Mouse (Mus musculus) monocyte, adult 2 months (primary cell): ENCODE results near the gene Tm6sf1.

Experiments used
- DNase-seq, 2 experiments: peaks; one replicate each; pipeline ENCODE4 v3.0.0; 2022; ENCODE audit warnings: low spot score in 2 of 2, low read depth in 1 of 2

Gene Tm6sf1

DNA sequence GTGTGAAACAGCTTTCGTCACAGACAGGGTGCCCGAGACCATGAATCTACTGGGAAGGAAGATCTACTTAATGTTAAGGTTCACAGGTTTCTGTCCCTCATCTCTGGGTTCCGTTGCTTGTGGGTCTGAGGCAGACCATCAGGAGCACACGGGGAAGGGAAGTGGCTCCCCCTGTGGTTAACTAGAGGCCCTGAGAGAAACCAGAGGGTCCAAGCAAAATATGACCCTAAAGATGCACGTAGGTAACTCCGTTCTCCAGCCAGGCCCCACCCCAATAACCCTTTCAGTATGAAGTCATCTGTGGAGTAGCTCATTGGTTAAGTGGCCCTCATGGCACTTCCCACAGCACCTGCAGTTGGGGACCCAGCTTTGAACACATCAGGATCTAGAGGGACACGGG, 9.2 kb upstream of the Tm6sf1 start:
- no peak for DNase-seq

DNA sequence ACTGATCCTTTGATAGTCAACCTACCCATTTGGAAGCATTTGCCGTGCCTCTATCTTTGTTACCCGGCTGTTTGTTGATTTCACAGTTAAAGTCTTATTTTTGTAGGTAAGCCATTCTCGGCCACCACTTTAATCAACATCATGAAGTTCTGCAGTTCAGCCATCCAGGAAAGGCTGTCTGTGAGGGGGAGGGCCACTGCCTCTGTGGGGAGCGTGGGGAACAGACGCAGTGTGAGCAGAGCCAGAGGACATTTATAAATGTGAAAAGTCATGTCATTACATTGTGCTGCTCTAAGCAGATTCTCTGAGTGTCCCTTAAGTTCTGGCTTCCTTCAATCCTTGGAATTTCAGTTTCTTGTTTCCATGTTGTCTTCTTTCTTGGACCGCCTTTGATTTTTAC, 8.6 kb upstream of the Tm6sf1 start:
- no peak for DNase-seq

DNA sequence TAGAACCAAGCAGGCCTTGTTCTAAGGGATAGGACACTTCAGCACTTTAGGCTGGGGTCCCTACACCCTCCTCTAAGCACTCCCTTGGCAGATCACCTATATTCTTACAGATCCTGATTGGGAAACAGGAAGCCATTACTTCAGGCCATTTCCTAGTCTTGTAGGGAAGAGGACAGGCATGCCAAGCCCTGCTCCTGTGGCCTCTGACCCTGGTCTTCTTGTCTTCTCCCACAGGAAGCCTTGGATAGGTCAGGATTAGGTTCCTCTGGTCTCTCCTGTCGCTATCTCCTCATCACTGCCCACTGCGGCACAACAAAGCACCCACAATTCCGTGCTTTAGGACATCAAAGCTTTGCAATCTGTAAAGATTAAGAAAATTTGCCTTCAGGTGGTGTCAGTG, 7.1 kb upstream of the Tm6sf1 start:
- DNase-seq, result no peak

DNA sequence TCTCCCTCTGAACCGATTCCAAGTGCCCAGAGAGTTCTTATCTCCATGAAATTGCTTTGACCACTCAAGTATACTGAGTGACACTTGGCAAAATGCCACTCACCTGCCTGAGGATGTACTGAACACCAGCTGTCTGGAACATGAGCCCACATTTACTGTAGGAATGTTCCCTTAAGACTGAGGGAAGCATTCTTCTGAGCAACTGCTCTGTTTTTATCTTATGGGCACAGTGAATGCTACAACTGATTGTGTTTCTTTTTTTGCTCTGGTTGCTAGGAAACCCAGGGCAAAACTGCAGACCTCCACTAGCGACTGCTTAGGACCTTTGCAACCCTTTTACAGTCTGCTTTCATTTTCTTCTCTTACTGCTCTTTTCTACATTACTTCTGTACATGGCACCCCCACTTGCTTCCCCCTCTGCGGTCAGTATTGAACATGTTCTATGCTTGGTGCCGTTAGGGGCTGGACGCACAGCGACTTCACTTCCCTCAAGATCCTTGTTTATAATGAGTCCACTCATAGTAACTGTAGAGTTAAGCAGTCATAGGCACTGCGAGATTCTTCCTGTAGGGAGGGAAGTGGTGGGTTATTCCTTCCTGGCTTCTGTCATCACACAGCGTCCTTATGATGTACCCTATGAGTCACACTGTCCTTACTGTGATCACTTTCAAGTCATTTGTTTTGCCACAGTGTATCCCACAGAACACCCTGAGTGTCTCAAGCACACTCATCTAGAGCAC, 4.1 kb upstream of the Tm6sf1 start:
- peak; percentile 48 to 54 for DNase-seq

GRCm38 (mm10) chr7:81855694-81856093, 3.1 kb upstream of the Tm6sf1 start, which contains the start of gene Gm10160:
Gm10160 (minus strand) TSS chr7:81855794.
- no peak for DNase-seq

DNA sequence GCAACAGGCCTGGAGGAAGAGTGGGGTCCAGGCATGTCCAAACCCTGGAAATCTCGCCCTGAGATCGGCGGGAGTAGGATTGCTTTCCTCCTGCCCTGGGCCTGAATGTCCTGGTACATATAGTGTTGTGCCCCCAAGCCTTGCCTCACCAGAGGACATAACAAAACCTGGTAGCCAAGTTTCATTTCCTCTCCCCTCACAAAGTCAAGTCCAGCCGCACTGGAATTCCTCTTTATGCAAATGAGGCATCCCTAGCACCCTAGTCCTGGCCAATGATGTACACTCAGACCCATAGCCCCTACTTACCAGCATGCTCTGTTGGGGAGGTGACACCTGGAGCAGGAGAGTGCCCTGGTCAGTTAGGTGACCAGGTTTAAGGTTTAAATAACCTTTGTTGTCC, 2.6 kb upstream of the Tm6sf1 start:
- DNase-seq, result peak; percentile 28 to 37

GRCm38 (mm10) chr7:81858236-81858635, 565 bp upstream of the Tm6sf1 start:
- DNase-seq, result no peak

- peak; percentile 49 to 68 for DNase-seq
Measured at GRCm38 (mm10) chr7:81860071-81860470, 1.3 kb downstream of the Tm6sf1 start.

- no peak for DNase-seq
Measured at GRCm38 (mm10) chr7:81860996-81861395, 2.2 kb downstream of the Tm6sf1 start.

DNA sequence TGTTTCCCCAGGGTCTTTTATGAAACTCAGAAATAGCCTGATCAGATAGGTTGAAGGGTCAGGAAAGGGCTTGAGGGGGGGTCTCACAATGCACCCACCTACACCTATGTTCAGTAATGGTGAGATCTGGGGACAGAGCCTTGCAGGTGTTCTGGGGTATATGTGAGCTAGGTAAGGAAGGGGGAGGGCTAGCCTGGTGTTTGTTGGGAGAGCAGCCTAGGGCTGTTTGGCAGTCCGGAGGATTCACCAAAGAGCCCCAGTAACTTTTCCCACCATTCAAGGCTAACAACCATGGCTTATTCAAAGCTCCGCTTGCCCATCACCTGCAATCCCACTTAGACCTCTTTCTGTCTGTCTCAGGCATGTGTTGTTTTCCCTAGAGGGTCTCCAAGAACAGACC, 2.7 kb downstream of the Tm6sf1 start:
- no peak for DNase-seq

GRCm38 (mm10) chr7:81861921-81862320, 3.1 kb downstream of the Tm6sf1 start:
- no peak for DNase-seq

GRCm38 (mm10) chr7:81862587-81863583, 4.1 kb downstream of the Tm6sf1 start:
- peak; percentile 26 to 57 for DNase-seq

DNA sequence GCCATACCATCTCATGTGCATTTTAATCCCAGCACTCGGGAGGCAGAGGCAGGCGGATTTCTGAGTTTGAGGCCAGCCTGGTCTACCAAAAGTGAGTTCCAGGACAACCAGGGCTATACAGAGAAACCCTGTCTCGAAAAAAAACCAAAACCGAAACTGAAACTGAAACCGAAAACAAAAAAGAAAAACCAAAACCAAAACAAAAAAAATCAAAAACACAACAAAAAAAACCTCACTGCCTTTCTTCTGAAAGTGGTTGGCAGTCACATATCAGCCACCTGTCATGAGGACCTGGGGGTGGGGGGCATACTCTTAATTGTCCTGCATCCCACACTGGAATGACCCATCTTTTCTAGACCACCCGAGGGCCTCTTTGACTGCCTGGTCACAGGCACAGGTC, 5.8 kb downstream of the Tm6sf1 start:
- DNase-seq, result no peak

DNA sequence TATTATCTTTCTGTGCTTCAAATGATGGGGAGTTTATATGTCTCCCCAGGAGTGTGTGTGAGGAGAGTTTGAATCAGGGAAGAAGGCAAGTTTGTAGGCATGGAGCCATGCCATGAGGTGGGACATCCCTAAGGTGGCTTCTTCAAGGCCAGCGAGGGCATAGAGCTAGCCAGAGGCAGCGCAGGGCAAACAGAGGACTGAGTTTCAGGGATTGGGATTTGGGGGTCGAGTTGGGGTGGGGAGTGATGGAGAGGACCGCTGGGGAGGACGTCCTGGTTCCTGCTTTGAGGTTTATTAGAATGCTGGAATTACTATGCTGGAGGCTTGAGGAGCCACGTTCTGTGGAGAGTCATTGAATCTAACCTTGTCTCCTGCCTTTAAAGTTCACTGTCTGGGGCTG, 7.1 kb downstream of the Tm6sf1 start:
- DNase-seq, result no peak

DNA sequence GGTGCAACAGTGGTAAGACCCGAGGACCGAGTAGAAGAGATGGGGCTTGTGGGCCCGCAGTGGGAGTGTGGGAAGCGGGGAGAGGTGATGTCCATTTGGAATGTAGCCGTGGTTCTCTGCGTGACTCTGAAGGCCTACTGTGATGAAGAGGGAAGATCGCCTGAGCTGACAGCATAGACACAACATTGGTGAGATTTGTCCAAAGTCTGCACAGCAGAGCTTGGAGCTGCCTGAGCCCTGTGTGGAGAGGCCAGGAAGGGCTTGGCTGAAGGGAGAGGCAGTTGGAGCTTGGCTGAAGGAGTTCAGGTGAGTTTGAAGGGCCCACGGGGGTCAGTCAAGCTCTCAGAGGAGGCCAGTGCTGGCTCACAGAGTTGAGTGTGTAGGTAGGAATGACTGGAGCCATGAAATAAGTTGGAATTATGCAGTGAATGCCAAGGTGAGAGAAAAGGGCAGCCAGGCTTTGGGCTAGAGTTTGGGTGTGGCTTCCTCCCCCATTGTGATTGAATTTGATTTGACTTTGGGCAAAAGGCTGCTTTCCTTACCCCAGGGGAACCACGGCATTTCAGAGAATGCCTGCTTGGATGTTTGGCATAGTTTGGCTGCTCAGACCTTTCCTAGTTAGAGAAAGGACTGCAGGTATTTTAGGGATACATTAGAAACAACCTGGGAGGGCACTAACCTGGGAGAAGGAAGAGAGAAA, 8.6 kb downstream of the Tm6sf1 start:
- DNase-seq, result no peak

DNA sequence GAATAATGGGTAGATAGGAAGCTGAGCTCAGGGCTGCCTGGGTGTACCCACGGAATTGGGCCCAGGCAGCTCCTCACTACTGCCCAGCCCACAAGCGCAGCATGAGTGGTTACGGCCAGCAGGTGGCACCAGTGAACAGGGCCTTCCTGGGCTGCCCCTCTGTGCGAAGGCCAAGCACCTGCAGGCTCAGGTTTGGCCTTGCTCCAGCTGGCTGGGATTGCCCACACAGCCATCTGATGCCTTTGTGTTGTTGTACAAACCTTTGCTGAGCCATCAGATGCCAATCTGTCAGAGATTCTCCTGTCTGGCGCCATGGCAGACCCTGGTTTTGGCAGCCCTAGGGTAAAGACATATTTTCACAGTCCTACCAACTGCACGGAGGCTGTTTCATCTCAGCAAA, 9.4 kb downstream of the Tm6sf1 start:
- DNase-seq, result peak in 1 of 2 experiments; percentile 25

DNA sequence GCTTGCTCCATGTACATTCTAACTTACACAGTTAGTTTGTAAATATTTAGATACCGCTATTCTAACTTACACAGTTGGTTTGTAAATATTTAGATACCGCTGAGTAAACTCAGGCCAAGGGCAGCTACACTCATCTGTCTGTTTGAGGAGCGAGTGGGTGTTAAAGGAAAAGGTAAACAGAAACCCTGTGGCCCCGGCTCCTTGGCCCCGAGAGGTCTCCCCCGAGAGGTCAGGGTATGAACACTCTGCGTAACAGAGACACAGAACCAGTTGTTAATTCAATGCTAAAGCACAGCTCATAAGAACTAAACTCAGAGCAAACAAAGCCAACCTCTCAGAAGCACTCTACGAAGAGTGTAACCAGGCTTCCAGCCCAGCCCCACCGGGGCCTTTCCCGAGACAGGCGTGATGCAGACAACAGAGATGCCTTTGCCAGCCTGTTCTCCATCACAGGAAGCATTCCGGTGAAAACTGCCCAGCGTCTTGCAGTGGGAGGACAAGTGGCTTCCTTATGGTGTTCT, 13.8 kb downstream of the Tm6sf1 start:
- no peak for DNase-seq

- DNase-seq, result no peak
Measured at GRCm38 (mm10) chr7:81873807-81874206, 15.0 kb downstream of the Tm6sf1 start.

- DNase-seq, result no peak
Measured at GRCm38 (mm10) chr7:81874636-81875035, 15.8 kb downstream of the Tm6sf1 start.

DNA sequence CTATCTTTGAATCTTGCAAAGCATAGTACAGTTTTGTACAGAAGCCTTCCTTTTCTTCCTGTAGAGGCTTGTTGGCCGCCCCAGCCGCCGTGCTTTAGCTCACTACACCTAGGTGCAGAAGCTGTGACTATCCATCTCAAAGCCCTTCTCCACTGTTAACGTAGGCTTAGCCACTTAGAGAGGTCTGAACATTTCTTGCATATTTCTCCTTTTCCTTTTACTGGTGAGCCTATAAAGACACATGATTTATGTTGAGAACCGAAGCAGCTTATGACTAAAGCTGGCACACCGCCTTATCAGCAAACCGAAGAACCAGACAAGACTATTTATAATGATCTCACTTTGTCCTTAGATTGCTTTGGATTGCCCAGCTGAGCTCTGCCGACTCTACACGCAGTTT, 16.6 kb downstream of the Tm6sf1 start:
- DNase-seq, result no peak

DNA sequence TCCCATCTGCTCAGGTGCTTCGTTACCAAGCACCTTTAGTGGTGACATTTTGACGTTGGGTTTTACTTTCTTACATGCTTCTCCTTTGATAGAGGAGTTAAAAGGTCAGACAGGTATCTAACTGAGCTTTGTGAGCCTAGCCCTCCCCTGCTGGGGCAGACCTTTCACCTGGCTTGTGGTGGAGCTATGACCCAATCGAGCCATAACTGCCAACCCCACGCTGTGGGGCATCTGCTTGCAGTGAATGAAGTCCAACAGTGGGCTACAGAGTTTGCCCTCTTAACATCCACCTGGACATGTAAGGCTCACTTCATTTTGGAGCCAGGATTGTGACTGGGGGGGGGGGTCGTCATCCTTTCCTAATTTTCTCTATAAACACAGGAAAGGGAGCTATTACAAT, 21.5 kb downstream of the Tm6sf1 start:
- DNase-seq, result no peak
